Mouse (Mus musculus): ENCODE results near the gene Mxra8.

Mxra8 gene

GRCm38 (mm10) chr4:155837404-155838010 lies 2.0 kb upstream of the Mxra8 start:
- peak; percentile 62 to 78 for DNase-seq

GRCm38 (mm10) chr4:155838187-155839153 lies 1.0 kb upstream of the Mxra8 start:
- peak in 1 of 2 experiments; percentile 40 for DNase-seq

- peak in 1 of 2 experiments; percentile 37 for DNase-seq
These were observed 859 bp downstream of the Mxra8 start for GRCm38 (mm10) chr4:155840076-155841002.

GRCm38 (mm10) chr4:155841003-155841454 lies 1.5 kb downstream of the Mxra8 start:
- DNase-seq: peak; percentile 78 to 91

GRCm38 (mm10) chr4:155841651-155842270 lies 2.3 kb downstream of the Mxra8 start:
- DNase-seq: peak in 1 of 2 experiments; percentile 59

GRCm38 (mm10) chr4:155843231-155843630 lies 3.8 kb downstream of the Mxra8 start:
- DNase-seq: peak; percentile 66 to 86

- DNase-seq: peak; percentile 93 to 95
These were observed 7.5 kb downstream of the Mxra8 start, which contains the start of gene Dvl1 for GRCm38 (mm10) chr4:155846871-155847578. TSS of gene Dvl1 (plus strand) at chr4:155847402.

GRCm38 (mm10) chr4:155847591-155848352 lies 8.3 kb downstream of the Mxra8 start:
- peak; percentile 71 to 84 for DNase-seq

- DNase-seq: peak; percentile 75 to 89
These were observed 9.1 kb downstream of the Mxra8 start for GRCm38 (mm10) chr4:155848434-155849095.

GRCm38 (mm10) chr4:155849391-155849790 lies 9.9 kb downstream of the Mxra8 start:
- peak in 1 of 2 experiments; percentile 14 for DNase-seq

GRCm38 (mm10) chr4:155849792-155850451 lies 10.4 kb downstream of the Mxra8 start:
- peak; percentile 60 to 70 for DNase-seq

GRCm38 (mm10) chr4:155851368-155851767 lies 11.9 kb downstream of the Mxra8 start:
- DNase-seq: peak in 1 of 2 experiments; percentile 17

- peak; percentile 73 to 87 for DNase-seq
These were observed 12.5 kb downstream of the Mxra8 start for GRCm38 (mm10) chr4:155851951-155852411.

- peak in 1 of 2 experiments; percentile 41 for DNase-seq
These were observed 13.9 kb downstream of the Mxra8 start for GRCm38 (mm10) chr4:155853421-155853820.

- DNase-seq: peak in 1 of 2 experiments; percentile 51
These were observed 15.5 kb downstream of the Mxra8 start for GRCm38 (mm10) chr4:155854991-155855390.

- peak in 1 of 2 experiments; percentile 27 for DNase-seq
These were observed 16.6 kb downstream of the Mxra8 start for GRCm38 (mm10) chr4:155856071-155856470.

- DNase-seq: no peak
These were observed 17.4 kb downstream of the Mxra8 start for GRCm38 (mm10) chr4:155856881-155857280.

- DNase-seq: peak; percentile 61 to 66
These were observed 19.8 kb downstream of the Mxra8 start for GRCm38 (mm10) chr4:155859318-155859717.

- DNase-seq: no peak
These were observed 22.3 kb downstream of the Mxra8 start for GRCm38 (mm10) chr4:155861787-155862186.
